Mouse (Mus musculus): ENCODE measurements at regions not wholly inside any gene's neighbourhood (a gene's known extent, or its start where the extent isn't known, plus 50 kb on each side); places are given as distances from the start of the nearest gene placed in this dataset.

DNA sequence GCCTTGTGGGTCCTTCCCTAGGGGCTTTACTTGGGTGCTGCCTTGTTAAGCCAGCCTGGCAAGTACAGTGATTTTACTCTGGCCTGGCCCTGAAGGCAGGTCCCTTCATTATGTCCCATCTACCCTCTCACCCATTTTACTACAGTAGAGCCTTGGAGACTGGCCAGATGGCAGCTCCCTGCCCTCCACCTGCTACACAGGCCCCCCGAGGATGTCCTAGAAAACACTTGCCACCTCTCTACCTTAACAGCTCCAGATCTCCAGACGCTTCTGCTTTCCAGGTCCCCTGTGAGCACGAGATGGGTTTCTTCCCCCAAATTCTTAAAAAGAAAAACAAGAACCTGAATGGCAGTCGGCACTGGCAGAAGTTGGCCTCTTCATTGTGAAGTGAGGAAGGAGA lies 131.2 kb downstream of the Sec61b start:
- TF ChIP-seq CTCF (IDR thresholded peaks at IDR 0.05; ENCODE audit: low read depth) = no peak
- TF ChIP-seq EP300 (IDR thresholded peaks at IDR 0.05; ENCODE audit: low read depth) = no peak

Data from heart, postnatal 0 days (tissue).